In genomic region chr2:167421330-167422149, GRCm38 (mm10) we compare ENCODE assay signal across 8 mouse cellular contexts. TPM values are rescaled to one million over a fixed set of nuclear protein-coding genes. Genes with fewer than 3 reads are reported as not detected.
DNase-seq lines count a peak whose midpoint lies in the region; ATAC-seq and TF ChIP-seq lines count a peak whose summit lies in the region.

Slc9a8 (plus strand) TSS chr2:167421712.

- H3K27me3 ChIP-seq in CH12.LX (replicated peaks) = no peaks in the 10 kb centered on the region
- no peaks in the 10 kb centered on the region for H3K27me3 ChIP-seq in forebrain, embryonic 13.5 days
- no peaks in the 10 kb centered on the region for H3K27me3 ChIP-seq in liver, postnatal 0 days (ENCODE audit: insufficient read depth, low read length)
- H3K27me3 ChIP-seq in neural tube, embryonic 14.5 days (ENCODE audit: control insufficient read depth, insufficient read depth, low read length) = no peaks in the 10 kb centered on the region

- H3K36me3 ChIP-seq in CH12.LX (replicated peaks in 1 of 2; ENCODE audit: control insufficient read depth in 1 of 2, insufficient read depth in 1 of 2, low read length in 1 of 2) = peaks cover 28 to 37% of the 10 kb centered on the region in 2 experiments
- peaks cover 29% of the 10 kb centered on the region for H3K36me3 ChIP-seq in forebrain, embryonic 13.5 days (ENCODE audit: poor library complexity, severe bottlenecking)
- peaks cover 28% of the 10 kb centered on the region for H3K36me3 ChIP-seq in liver, postnatal 0 days (replicated peaks; ENCODE audit: insufficient read depth, low read length)
- peaks cover 18% of the 10 kb centered on the region for H3K36me3 ChIP-seq in neural tube, embryonic 14.5 days (ENCODE audit: control insufficient read depth, insufficient read depth, low read length)

- peak within 1 kb of the TSS; percentile 73 for H3K27ac ChIP-seq in CH12.LX (ENCODE audit: insufficient read depth, low read depth)
- H3K27ac ChIP-seq in forebrain, embryonic 13.5 days = peak within 1 kb of the TSS; percentile 98
- H3K27ac ChIP-seq in liver, postnatal 0 days (ENCODE audit: low read depth) = peak within 1 kb of the TSS; percentile 97
- peak within 1 kb of the TSS; percentile 99 for H3K27ac ChIP-seq in neural tube, embryonic 14.5 days (ENCODE audit: low read depth, low read length)

- in situ Hi-C loops in CH12.LX (cut with MboI; ENCODE audit: low pct_ligation_motif_present, low pct_unique_long_range_greater_than_20kb, low sequenced_read_pairs) = loop anchor here (5.0 to 25.0 kb wide), 3 partner anchors 36 to 357 kb away; partner anchors contain the start of gene Znfx1

- H3K9me3 ChIP-seq in CH12.LX (replicated peaks; ENCODE audit: low read length) = no peaks in the 10 kb centered on the region
- H3K9me3 ChIP-seq in forebrain, embryonic 13.5 days (replicated peaks) = no peaks in the 10 kb centered on the region; the same call in 1 of the 2 replicates
- 0 out of 2 replicates have a peak, but pooled peaks cover 3% of the 10 kb centered on the region for H3K9me3 ChIP-seq in liver, postnatal 0 days (ENCODE audit: low read length)
- H3K9me3 ChIP-seq in neural tube, embryonic 14.5 days (ENCODE audit: control insufficient read depth, low read length) = no peaks in the 10 kb centered on the region

- intact Hi-C loops in heart, postnatal 10 days (cut with DNase I) = loop anchor here (2.0 to 5.0 kb wide), 3 partner anchors 41 to 349 kb away; no protein-coding TSS in a partner anchor

- peak; percentile 19 for TF ChIP-seq RAD21 in CH12.LX (IDR thresholded peaks at IDR 0.05; ENCODE audit: low read depth, low read length)

- under 1% methylated on average over 63 of the region's 66 CpGs for WGBS in forebrain, embryonic 13.5 days
- WGBS in large intestine, adult 2 months = under 1% methylated on average over 64 of the region's 66 CpGs
- WGBS in liver, postnatal 0 days (ENCODE audit: insufficient replicate concordance) = under 1% methylated on average over 59 of the region's 66 CpGs
- WGBS in neural tube, embryonic 14.5 days = under 1% methylated on average over 59 of the region's 66 CpGs

- 0 out of 2 replicates have a peak, but pooled peaks have one; percentile 0 for TF ChIP-seq EP300 in CH12.LX (IDR thresholded peaks at IDR 0.05; ENCODE audit: low read length)
- peak; percentile 74; the same call in 1 of the 2 replicates for TF ChIP-seq EP300 in liver, postnatal 0 days (IDR thresholded peaks at IDR 0.05; ENCODE audit: low read depth)

- TF ChIP-seq POLR2A in CH12.LX (IDR thresholded peaks at IDR 0.05; ENCODE audit: low read depth, low read length) = peak; percentile 78

- H3K4me1 ChIP-seq in CH12.LX (ENCODE audit: control insufficient read depth in 1 of 2, insufficient read depth in 2 of 2) = peaks cover 2 to 64% of the 10 kb centered on the region in 2 experiments; a peak in 3 of 4 replicates
- peaks cover 24% of the 10 kb centered on the region for H3K4me1 ChIP-seq in forebrain, embryonic 13.5 days
- H3K4me1 ChIP-seq in liver, postnatal 0 days (ENCODE audit: insufficient read depth) = peaks cover 28% of the 10 kb centered on the region
- peaks cover 17% of the 10 kb centered on the region for H3K4me1 ChIP-seq in neural tube, embryonic 14.5 days (ENCODE audit: control insufficient read depth, insufficient read depth, low read length)

- peak within 1 kb of the TSS; percentile 68 to 90 (median 84) for H3K4me3 ChIP-seq in CH12.LX (replicated peaks in 1 of 3; ENCODE audit: low read depth in 2 of 3, low read length in 2 of 3, poor library complexity in 1 of 3)
- H3K4me3 ChIP-seq in forebrain, embryonic 13.5 days = peak within 1 kb of the TSS; percentile 86
- H3K4me3 ChIP-seq in liver, postnatal 0 days (ENCODE audit: low read depth, low read length) = peak within 1 kb of the TSS; percentile 90
- H3K4me3 ChIP-seq in neural tube, embryonic 14.5 days (ENCODE audit: low read depth, low read length) = peak within 1 kb of the TSS; percentile 91

- peaks cover 35% of the 10 kb centered on the region for H3K79me2 ChIP-seq in CH12.LX (replicated peaks; ENCODE audit: control insufficient read depth, extremely low read depth, insufficient read depth, poor library complexity, severe bottlenecking)

- DNase-seq in CH12.LX (ENCODE audit: extremely low read depth) = peak; percentile 95
- peak; percentile 84 for DNase-seq in c-Kit-positive CD71-positive TER-119-positive erythroid progenitor cells, embryonic 14.5 days (ENCODE audit: low spot score)
- DNase-seq in heart, postnatal 10 days = peak; percentile 97
- no peak for DNase-seq in large intestine, adult 2 months (ENCODE audit: low read depth, low spot score)
- DNase-seq in liver, postnatal 0 days = peak; percentile 96
- peak; percentile 96 for DNase-seq in testis, postnatal 10 days (ENCODE audit: low spot score)

- peak in 1 of 2 experiments; percentile 34; a peak in 2 of 4 replicates for TF ChIP-seq CTCF in CH12.LX (conservative IDR thresholded peaks at IDR 0.05 in 1 of 2, IDR thresholded peaks at IDR 0.05 in 1 of 2; ENCODE audit: low read depth in 2 of 2, low read length in 2 of 2)
- TF ChIP-seq CTCF in liver, postnatal 0 days (IDR thresholded peaks at IDR 0.05; ENCODE audit: low read depth) = peak; percentile 42

- H3K9ac ChIP-seq in CH12.LX (ENCODE audit: insufficient read depth, low read depth) = peak within 1 kb of the TSS; percentile 90
- H3K9ac ChIP-seq in forebrain, embryonic 13.5 days = peak within 1 kb of the TSS; percentile 95
- H3K9ac ChIP-seq in liver, postnatal 0 days (replicated peaks) = peak within 1 kb of the TSS; percentile 95
- H3K9ac ChIP-seq in neural tube, embryonic 14.5 days (replicated peaks; ENCODE audit: low read depth, low read length) = peak within 1 kb of the TSS; percentile 90

- ATAC-seq in forebrain, embryonic 13.5 days = peak; percentile 97
- ATAC-seq in liver, postnatal 0 days = peak; percentile 96
- ATAC-seq in neural tube, embryonic 14.5 days (ENCODE audit: low read depth) = peak; percentile 96

- peak within 1 kb of the TSS; percentile 93 for H3K4me2 ChIP-seq in CH12.LX (ENCODE audit: insufficient read depth, low read depth, poor library complexity, severe bottlenecking)
- H3K4me2 ChIP-seq in forebrain, embryonic 13.5 days = peak within 1 kb of the TSS; percentile 84
- H3K4me2 ChIP-seq in liver, postnatal 0 days (ENCODE audit: low read depth, low read length) = peak within 1 kb of the TSS; percentile 67
- peak within 1 kb of the TSS; percentile 71 for H3K4me2 ChIP-seq in neural tube, embryonic 14.5 days (ENCODE audit: low read depth, low read length)

- dilution Hi-C loops in CH12.LX (cut with MboI; ENCODE audit: extremely low pct_ligation_motif_present, extremely low pct_unique_long_range_greater_than_20kb, low sequenced_read_pairs) = no loop called here

TF ChIP-seq in CH12.LX, 34 proteins besides CTCF, POLR2A, EP300 and RAD21 (continues in another document):
- TF ChIP-seq CHD1 (IDR thresholded peaks at IDR 0.05; ENCODE audit: low read depth, low read length) = no peak
- no peak; the same call in none of the 2 replicates for TF ChIP-seq MYC (IDR thresholded peaks at IDR 0.05; ENCODE audit: low read depth, low read length)
- peak; percentile 79 for TF ChIP-seq RCOR1 (conservative IDR thresholded peaks at IDR 0.05; ENCODE audit: low read depth, low read length)
- TF ChIP-seq MAFK (IDR thresholded peaks at IDR 0.05; ENCODE audit: insufficient replicate concordance, low read length) = no peak
- peak; percentile 87 for TF ChIP-seq TCF12 (IDR thresholded peaks at IDR 0.05; ENCODE audit: low read depth, low read length)
- TF ChIP-seq MEF2A (IDR thresholded peaks at IDR 0.05; ENCODE audit: borderline replicate concordance, low read depth, low read length) = peak; percentile 60
- TF ChIP-seq KAT2A (IDR thresholded peaks at IDR 0.05; ENCODE audit: insufficient replicate concordance, low read length) = peak; percentile 82; the same call in 1 of the 2 replicates
- TF ChIP-seq ZMIZ1 (IDR thresholded peaks at IDR 0.05; ENCODE audit: low read depth, low read length) = peak; percentile 20
- TF ChIP-seq PAX5 (IDR thresholded peaks at IDR 0.05; ENCODE audit: low read length) = no peak
- TF ChIP-seq NELFE (IDR thresholded peaks at IDR 0.05; ENCODE audit: low read depth, low read length) = peak; percentile 57; the same call in 1 of the 2 replicates
- TF ChIP-seq TBP (conservative IDR thresholded peaks at IDR 0.05; ENCODE audit: low read depth, low read length) = 0 out of 2 replicates have a peak, but pooled peaks have one; percentile 36
- peak; percentile 36; the same call in 1 of the 2 replicates for TF ChIP-seq MAZ (IDR thresholded peaks at IDR 0.05; ENCODE audit: low read depth, low read length)
- peak; percentile 67 for TF ChIP-seq ETS1 (conservative IDR thresholded peaks at IDR 0.05; ENCODE audit: low read depth, low read length)
- TF ChIP-seq JUN (IDR thresholded peaks at IDR 0.05; ENCODE audit: insufficient read depth, low read depth, low read length) = no peak
- TF ChIP-seq HCFC1 (IDR thresholded peaks at IDR 0.05; ENCODE audit: low read depth, low read length) = peak; percentile 87
- TF ChIP-seq JUND (conservative IDR thresholded peaks at IDR 0.05; ENCODE audit: low read depth, low read length) = no peak
- TF ChIP-seq E2F4 (IDR thresholded peaks at IDR 0.05; ENCODE audit: insufficient replicate concordance, low read depth, low read length) = peak; percentile 79; the same call in 1 of the 2 replicates
- TF ChIP-seq ZNF384 (IDR thresholded peaks at IDR 0.05; ENCODE audit: low read depth, low read length) = peak; percentile 98
- TF ChIP-seq MAX (IDR thresholded peaks at IDR 0.05; ENCODE audit: low read length) = peak; percentile 80; the same call in 1 of the 2 replicates
- TF ChIP-seq NRF1 (IDR thresholded peaks at IDR 0.05; ENCODE audit: low read depth, low read length) = peak; percentile 50; the same call in 1 of the 2 replicates
- peak; percentile 58; the same call in 1 of the 2 replicates for TF ChIP-seq IRF4 (IDR thresholded peaks at IDR 0.05; ENCODE audit: low read depth, low read length)
- no peak; the same call in 1 of the 2 replicates for TF ChIP-seq SMC3 (IDR thresholded peaks at IDR 0.05; ENCODE audit: low read depth, low read length)
- peak; percentile 63 for TF ChIP-seq SIN3A (IDR thresholded peaks at IDR 0.05; ENCODE audit: low read length)
- TF ChIP-seq UBTF (IDR thresholded peaks at IDR 0.05; ENCODE audit: low read depth, low read length) = no peak

RNA-seq across cellular contexts. Expression of gene Slc9a8, which starts in this region (rescaled TPM):
- 21.2 and 26.0 TPM in 2 replicates for total RNA-seq in CH12.LX (2012; rRNA removed)
- total RNA-seq in CH12.LX (2014; rRNA removed) = 12.9 and 14.5 TPM in 2 replicates
- 20.6 and 25.0 TPM in 2 replicates for polyA plus RNA-seq in CH12.LX (2012; ENCODE audit: insufficient read length, low read depth)
- polyA plus RNA-seq in forebrain, embryonic 13.5 days (2015; fragmentation: Nextera tagmentation; extraction: Ambion mirVana) = 19.5 and 21.1 TPM in 2 replicates
- 10 to 100 TPM; 23.6 to 29.3 TPM for total RNA-seq in heart, postnatal 10 days (2021)
- polyA plus RNA-seq in large intestine, adult 2 months (2012; rRNA removed) = 31.9 and 45.7 TPM in 2 replicates
- 7.5 and 9.3 TPM in 2 replicates for polyA plus RNA-seq in liver, postnatal 0 days (2015; fragmentation: Nextera tagmentation; extraction: Ambion mirVana)
- polyA plus RNA-seq in neural tube, embryonic 14.5 days (2014; fragmentation: Nextera tagmentation; extraction: Ambion mirVana) = 22.9 and 25.9 TPM in 2 replicates
